Mouse (Mus musculus) hematopoietic stem cell, adult 5-6 weeks (primary cell): ENCODE results near the gene Hnrnpl. TPM values are rescaled to one million over a fixed set of nuclear protein-coding genes. Genes with fewer than 3 reads are reported as not detected.

ENCODE experiments used
- ATAC-seq, 2 experiments: fragments of 125-278 bp in 1 of 2; replicated peaks in 1 of 2; 2 replicates each; pipeline ENCODE4 v1.8.0; 2016 to 2017; ENCODE audit warnings: inconsistent platforms in 2 of 2, mild to moderate bottlenecking in 2 of 2, moderate number of reproducible peaks in 2 of 2, low read depth in 1 of 2, moderate TSS enrichment in 1 of 2; ENCODE audit not compliant: low FRiP score in 2 of 2, poor library complexity in 2 of 2, severe bottlenecking in 2 of 2, insufficient read depth in 1 of 2, low TSS enrichment in 1 of 2
- total RNA-seq: library from RNA; stranded (forward); fragments of 172-1452, 232-1000 nt; gene quantifications from 2 replicates; pipeline ENCODE4 v1.2.3, GENCODE M21; 2017

Gene Hnrnpl
- total RNA-seq, 1 experiment from 2014 or later: 427 TPM

DNA sequence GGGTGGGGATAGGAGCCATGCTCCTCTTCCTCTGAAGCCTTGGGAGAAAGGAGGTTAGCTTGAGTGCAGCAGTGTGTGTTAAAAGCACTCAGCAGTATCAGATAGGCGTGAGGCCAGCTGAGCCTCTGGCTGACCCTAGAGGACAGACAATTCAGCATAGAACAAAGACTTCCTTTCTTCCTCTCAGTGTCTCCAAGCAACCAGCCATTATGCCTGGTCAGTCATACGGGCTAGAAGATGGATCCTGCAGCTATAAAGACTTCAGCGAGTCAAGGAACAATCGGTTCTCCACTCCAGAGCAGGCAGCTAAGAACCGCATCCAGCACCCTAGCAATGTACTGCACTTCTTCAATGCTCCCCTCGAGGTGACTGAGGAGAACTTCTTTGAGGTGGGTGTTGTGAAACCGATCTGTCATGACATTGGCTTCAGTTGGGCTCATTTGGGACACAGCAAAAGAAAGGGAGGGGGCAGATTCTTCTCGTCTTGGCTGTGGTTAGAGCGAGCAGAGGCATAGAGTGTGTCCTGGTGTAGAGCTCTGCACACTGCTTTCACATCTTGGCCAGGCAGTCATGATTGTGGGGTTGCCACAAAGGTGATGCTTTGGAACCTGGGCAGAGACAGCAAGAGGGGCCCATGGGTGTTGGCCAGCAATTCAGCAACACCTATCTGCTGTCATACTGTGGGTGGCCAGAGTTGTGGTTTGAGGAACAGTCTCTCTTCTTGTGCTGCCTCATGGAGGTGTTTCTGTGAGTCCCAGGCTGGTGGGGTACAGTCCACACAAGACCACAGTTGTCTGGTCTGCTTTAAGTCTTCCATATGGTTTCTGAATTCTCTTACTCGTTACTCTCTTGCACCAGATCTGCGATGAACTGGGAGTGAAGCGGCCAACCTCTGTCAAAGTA lies 12.3 kb downstream of the Hnrnpl start:
- ATAC-seq: no peak

DNA sequence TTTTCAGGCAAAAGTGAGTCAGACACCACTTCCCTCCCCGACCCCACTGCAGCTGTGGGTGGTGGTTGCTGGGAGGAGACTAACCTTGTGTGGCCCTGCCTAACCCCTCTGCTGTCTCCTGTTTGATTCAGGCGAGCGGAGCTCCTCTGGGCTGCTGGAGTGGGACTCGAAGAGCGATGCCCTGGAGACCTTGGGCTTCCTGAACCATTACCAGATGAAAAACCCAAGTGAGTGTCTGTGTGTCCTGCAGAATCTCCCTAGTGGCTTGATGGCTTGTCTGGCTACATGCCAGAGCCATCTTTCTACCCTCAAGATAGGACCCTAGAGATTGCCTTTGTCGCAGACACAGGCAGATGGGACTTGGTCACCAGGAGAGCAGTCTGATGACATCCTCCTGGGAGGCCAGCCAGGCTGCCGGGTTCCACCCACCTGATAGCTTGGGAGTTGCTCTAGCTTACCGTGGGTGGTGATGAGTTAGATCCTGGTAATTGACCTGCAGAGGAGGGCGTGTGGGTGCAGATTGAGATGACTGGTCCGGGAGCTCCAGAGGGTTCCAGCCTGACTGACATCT lies 13.0 kb downstream of the Hnrnpl start:
- ATAC-seq: no peak

DNA sequence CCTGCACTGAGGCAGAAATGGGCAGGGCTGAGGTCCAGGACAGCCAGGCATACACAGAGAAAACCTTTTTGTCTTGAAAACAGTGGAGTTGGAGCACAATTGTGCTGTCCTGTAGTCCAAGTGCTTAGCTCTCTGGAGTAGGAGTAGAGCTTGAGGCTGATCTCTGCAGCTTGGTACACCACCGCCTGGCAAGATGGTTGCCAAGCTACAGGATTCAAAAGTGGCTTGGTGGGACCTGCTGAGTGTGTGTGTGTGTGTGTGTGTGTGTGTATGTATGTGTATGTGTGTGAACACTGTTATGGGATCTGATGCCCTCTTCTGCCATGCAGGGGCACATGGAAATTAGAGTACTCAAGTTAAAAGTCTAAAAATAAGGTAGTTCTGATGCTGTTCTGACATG lies 14.2 kb downstream of the Hnrnpl start:
- no peak for ATAC-seq

DNA sequence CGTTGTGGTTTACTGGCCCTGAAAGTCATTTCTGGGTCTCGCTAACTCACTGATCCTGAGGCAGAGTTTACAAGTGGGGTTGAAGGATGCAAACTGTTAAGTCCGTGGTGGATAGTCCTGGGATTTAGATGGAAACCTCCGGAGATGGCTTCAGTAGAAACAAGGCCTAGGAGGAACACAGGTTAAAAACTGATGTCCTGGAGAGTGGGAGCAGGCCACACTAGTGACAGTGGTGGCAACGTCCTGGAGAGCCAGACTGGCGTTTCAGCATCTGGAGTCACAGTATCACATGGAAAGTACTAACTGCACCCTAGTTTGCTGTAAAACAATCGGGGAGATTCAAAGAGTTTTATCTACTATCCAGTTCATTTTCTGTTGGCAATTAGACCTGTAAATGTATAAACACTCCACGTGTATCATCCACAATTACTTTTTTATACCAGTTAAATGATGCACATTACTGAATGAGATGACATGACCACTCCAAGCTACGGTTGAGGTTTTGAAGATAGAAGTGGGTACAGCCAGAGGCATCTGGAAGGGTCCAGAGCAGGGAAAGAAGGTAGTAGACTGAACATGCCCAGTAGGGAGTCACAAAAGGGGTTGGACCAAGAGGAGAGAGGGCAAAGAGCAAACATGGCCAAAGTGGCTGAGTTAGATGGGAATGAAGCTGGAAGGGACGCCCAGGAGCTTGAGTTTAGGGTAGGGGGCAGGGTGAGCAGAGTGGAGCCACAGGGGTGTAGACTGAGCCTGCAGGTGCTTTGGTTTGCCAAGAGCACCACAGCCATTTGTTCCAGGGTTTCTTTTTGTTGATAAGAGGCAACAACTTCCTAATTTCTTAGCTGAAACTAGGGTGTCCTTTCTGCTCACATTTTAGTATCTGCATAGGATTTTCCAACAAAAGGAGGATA lies 14.9 kb downstream of the Hnrnpl start:
- no peak for ATAC-seq

DNA sequence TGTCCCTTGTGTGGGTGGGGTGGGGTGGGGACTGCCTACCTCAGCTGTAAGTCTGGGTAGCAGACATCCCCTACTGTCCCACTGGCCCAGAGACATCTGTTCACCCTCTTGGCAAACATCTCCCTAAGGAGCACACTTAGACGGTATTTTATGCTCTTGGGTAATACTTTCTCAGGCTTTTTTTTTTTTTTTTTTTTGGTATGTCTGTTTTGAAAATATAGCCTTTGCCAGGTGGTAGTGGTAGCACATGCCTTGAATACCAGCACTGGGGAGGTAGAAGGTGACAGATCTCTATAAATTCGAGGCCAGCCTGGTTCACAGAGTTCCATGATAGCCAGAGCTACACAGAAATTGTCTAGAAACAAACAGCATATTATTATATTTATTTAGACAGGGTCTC lies 15.6 kb downstream of the Hnrnpl start:
- no peak for ATAC-seq

DNA sequence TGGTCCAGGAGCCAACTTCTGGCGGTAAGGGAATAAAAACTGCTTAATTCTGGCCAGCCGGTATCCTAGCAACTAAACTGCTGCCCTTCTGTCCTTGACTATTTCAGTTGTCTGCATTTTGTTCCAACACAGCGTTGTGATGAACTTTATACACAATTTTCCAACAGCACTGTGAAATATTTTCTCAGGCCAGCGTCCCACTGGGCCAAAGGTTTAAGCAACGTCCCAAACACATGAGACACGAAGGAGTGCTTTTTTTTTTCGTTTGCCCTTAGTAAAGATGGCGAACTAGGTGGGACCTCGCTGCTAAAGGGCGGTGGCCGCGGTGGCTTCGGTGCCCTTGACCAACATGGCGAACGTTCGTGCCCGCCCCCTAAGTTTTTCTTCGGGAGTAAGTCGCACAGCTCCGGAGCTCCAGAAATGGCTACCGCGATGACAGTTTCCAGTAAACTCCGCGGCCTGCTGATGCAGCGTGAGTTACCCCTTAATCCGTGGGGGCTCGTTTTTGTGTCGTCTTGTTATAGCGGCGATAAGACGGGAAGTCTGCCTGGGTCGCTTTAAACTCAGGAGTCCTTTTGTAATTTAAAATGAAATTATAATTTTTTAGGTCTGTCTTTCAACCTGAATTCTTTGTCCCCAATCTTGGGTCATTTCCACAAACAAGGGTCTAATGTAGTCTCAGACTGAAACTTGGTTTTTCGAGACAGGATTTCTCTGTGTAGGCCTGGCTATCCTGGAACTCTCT lies 16.8 kb downstream of the Hnrnpl start, which contains the start of gene Ech1:
Gene Ech1 (plus strand): TSS at position 277 of the 745 bp plus-strand sequence.
- ATAC-seq: peak; percentile 94

DNA sequence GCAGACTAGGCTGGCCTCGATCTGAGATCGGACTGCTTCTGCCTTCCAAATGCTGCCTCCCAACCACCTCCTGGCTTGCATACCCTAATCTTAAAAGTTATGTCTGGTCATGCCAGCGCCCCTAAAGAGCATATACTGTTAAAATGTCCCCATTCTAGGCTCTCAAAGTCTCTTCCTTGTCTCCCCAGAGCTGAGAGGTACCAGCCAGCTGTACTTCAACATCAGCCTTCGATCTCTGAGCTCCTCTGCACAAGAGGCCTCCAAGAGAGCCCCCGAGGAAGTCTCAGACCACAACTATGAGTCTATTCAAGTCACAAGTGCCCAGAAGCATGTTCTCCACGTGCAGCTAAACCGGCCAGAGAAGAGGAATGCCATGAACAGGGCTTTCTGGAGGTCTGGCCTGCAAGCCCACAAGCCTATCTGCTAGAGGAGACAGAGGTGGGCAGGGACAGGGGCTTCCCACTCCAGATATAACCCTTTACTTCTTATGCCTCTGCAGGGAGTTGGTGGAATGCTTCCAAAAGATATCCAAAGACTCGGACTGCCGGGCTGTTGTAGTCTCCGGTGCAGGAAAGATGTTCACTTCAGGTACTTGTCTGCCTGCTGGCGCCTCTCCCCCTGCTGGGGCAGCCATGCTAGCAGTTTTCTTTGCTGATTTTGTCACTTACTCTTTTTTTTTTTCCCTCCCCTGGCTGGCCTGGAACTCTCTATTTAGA lies 17.5 kb downstream of the Hnrnpl start:
- ATAC-seq: 0 out of 4 replicates have a peak, but pooled peaks of 1 of the 2 experiments have one; percentile 9

DNA sequence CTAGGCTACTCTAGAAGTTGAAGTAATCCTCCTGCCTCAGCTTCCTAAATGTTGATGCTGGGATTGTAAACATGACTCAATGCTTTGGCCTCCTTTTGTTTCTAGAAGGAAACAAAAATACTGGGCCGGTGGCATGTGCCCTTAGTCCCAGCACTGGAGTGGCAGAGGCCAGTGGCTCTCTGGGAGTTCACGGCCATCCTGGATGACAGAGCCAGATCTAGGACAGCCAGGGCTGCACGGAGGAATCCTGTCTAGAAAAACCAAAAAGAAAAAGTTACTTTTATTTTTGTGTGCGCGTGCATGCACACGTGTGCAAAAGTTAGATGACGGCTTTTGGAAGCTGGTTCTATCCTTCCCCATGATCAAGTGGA lies 18.0 kb downstream of the Hnrnpl start:
- no peak for ATAC-seq

DNA sequence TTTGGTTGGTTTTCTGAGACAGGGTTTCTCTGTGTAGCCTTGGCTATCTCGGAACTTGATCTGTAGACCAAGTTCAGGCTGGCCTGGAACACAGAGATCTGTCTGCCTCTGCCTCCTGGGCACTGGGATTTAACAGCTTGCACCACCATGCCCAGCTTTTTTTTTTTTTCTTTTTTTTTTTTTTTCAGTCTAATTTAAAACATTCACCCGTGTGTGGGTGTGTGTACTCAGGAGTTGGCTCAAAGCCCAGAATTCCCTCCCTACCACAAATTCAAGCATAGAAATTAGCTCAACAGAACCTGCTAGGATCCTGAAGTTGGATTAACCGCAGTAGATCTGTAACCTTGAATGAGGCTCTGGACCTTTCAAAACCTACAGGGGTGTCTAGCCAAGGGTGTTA lies 19.0 kb downstream of the Hnrnpl start:
- ATAC-seq: no peak

DNA sequence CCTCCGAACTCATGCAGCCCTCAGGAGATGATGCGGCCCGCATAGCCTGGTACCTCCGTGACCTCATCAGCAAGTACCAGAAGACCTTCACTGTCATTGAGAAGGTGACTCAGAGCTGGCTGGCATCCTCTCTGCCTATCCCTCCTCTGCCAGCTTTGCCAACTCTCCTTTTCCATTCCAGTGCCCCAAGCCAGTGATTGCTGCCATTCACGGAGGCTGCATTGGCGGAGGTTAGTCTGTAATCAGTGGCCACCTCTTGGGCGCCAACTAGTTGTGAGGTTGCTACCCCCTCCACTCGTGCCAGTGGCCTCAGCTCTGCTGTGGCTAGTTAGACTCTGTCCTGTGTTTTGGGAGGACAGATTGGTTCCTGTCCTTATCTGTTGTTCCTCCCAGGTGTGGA lies 21.5 kb downstream of the Hnrnpl start:
- ATAC-seq: no peak

DNA sequence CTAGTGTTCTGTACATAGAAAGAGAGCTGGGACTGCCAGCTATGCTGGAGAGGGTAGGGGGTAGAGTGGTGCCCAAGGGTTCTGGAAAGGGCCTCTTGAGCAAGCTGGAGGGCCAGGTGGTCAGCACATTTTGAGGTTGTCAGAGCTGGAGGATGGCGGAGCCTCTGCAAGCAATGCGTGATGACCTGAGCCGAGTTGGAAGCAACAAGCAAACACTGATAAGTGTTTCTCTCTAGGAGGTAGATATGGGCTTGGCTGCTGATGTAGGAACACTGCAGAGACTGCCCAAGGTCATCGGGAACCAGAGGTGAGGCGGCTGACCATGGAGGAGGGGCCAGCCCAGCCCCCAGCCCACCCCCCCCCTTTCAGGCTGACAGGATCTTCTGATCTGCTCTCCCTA lies 22.6 kb downstream of the Hnrnpl start:
- no peak for ATAC-seq

DNA sequence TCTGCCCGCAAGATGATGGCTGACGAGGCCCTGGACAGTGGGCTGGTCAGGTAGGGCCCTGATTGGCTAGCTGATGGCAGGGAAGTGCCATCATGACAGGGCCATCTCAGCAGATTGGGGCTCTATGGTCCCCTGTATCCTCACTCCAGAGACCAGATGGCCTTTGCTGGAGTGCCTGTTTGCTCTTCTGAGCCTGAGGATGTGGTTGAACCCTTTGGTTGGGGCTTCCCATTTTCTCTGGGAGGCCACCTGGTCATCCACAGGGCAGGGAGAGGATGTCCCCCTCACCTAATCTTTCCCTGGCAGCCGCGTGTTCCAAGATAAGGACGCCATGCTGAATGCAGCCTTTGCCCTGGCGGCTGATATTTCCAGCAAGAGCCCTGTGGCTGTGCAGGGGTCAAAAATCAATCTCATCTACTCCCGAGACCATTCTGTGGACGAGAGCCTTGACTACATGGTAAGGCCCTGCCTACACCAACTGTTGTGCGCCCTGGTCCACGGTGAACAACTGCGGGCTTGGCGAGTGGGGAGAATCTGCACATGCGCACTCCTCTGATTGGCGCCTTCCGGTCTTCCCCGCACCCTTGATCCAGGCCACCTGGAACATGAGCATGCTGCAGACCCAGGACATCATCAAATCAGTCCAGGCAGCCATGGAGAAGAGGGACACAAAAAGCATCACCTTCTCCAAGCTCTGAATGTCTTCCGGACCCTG lies 23.2 kb downstream of the Hnrnpl start:
- ATAC-seq: peak; percentile 4 to 14; a peak in 1 of 4 replicates

DNA sequence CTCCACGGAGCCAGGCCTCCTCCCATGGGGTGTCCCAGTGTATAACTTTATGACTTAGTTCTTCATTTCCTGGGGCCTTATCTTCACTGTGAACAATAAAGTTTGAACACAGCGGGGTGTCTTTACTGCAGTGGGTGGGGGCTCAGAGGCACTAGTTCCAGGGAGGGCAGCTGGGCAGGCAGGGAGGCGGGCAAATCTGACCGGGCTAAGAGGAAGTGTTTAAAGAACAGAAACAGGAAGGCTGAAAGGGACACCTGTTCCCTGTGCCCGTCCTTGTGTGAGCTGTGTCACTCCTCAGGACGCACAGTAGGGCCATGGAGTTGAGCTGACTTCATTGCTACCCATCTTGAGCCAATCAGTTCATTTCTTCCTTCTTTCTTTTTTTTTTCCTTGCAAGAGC lies 23.8 kb downstream of the Hnrnpl start:
- peak; percentile 34 to 53; a peak in 3 of 4 replicates for ATAC-seq

DNA sequence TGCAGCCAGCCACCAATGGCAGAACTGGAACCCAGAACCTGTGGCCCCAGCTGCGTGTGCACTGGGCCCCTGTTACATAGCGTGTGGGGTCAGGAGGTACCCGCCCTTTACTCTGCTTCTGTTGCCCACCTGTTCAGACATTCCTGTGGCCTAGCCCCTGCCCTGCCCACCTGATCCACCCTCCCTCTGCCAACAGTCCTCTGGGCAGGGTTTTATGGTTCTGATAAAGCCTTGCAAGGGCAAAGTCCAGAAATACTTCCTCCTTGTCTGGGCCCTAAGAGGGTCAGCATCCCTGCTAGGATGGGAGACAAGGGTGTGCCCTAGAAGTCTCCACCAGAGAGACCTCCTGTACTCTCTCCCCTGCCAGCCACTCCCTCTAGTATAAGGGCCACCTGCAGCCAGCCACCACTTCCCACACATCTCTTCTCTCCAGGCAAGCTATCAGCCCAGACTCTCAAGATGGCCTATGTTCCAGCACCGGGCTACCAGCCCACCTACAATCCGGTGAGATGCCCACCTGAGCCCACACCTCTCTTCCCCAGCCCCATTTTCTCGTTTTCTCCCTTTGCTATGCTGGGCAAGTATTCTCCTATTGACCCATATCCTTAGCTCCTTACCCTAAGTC lies 25.5 kb downstream of the Hnrnpl start, which contains the start of gene Lgals4:
Gene Lgals4 (plus strand): TSS at position 132 of the 625 bp plus-strand sequence.
- no peak for ATAC-seq

DNA sequence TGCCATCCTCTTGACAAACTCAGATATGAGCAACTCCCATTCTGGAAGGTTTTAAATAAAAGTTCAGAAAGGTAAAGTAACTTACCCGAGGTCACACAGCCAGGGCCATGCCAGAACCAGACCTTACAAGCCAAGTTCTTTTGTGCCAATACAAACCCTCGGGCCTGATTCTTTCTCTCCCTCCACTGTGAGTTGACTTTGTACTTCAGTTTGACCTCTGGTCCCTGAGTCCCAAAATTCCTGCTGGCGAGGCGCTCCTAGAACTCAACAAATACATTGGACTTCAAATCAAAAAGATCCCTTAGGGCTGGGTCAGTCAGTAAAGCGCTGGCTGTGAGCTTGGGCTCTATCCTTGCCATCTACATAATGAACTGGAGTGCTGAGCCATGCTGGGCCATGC lies 28.6 kb downstream of the Hnrnpl start:
- ATAC-seq: no peak

DNA sequence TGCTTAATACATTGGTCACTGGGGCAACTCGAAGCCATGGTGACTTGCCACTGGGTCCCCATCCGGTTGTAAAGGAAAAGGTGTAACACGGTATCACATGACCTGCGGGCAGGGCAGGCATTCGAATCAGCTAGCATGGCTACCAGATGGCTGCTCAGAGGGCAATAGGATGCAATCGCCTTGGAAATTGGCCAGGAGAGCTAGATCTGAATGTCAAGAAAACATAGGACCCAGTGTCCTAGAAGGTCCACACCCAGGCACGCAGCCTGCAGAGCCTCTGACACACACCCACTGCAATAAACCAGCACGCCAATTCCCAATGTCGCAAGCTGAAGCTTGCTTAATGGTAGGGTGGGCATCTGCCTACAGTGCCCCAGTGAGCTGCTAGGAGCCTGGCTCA lies 30.0 kb downstream of the Hnrnpl start:
- peak in 1 of 2 experiments; percentile 63; a peak in 2 of 4 replicates for ATAC-seq
